In the genomic region with DNA sequence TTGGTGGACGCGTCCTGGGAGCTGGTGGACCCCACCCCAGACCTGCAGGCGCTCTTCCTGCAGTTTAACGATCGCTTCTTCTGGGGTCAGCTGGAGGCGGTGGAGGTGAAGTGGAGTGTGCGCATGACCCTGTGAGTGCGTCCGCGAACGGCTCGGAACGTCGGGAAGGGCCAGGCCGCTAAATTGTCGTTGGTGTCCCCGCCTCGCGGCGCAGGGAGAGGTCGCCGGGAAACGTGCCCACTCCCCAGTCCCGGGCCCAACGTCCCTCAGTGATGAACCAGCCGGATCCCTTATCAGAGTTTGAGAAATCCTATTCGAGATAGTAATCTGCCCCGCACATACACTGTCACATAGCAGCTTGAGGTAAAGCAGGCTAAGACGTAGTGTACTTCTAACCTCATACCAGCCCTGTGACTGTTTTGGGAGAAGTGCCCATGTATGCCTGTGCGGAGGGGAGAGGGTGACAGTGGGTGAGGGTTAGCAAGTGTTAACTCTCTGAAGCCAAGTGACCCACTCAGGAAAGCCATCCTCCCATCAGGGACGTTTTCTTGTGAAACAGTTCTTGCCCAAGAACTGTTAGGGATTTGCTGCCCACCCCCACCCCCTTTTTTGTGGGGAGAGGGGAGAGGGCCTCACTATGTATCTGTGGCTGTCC, we compare ENCODE assay signal across 8 mouse cellular contexts. TPM values are rescaled to one million over a fixed set of nuclear protein-coding genes. Genes with fewer than 3 reads are reported as not detected.
DNase-seq lines count a peak whose midpoint lies in the region; ATAC-seq and TF ChIP-seq lines count a peak whose summit lies in the region.

No protein-coding gene starts in this region.

- no peak for TF ChIP-seq EP300 in heart, adult 2 months (IDR thresholded peaks at IDR 0.05; ENCODE audit: insufficient read depth, low read depth, low read length)

- intact Hi-C loops in heart, adult 2 months (cut with DNase I): loop anchor here (5.0 kb wide), 1 partner anchor 114 kb away; a partner anchor contains a TSS

- TF ChIP-seq POLR2A in heart, adult 2 months (IDR thresholded peaks at IDR 0.05; ENCODE audit: insufficient read depth, low read depth, low read length): no peak

- no peak for ATAC-seq in embryonic facial prominence, embryonic 15.5 days (ENCODE audit: insufficient number of reproducible peaks, low FRiP score, low TSS enrichment, low read depth)
- no peak for ATAC-seq in limb, embryonic 13.5 days (ENCODE audit: low FRiP score, low read depth)
- ATAC-seq in stomach, embryonic 14.5 days (ENCODE audit: insufficient number of reproducible peaks, insufficient read depth, low FRiP score, low read depth): no peak

- H3K79me2 ChIP-seq in heart, adult 2 months (replicated peaks; ENCODE audit: control insufficient read depth, insufficient read depth, low read length): peaks cover 1% of the 10 kb centered on the region

- H3K4me2 ChIP-seq in embryonic facial prominence, embryonic 15.5 days (replicated peaks): peak overlapping the region; percentile 93
- peak overlapping the region; percentile 94 for H3K4me2 ChIP-seq in limb, embryonic 13.5 days (replicated peaks)
- H3K4me2 ChIP-seq in stomach, embryonic 14.5 days (replicated peaks; ENCODE audit: low read depth, low read length): peak overlapping the region; percentile 86

- DNase-seq in heart, adult 2 months: peak in 1 of 2 experiments; percentile 31
- DNase-seq in heart, adult 8-10 months (ENCODE audit: low spot score): no peak
- DNase-seq in 416B (ENCODE audit: low read depth): peak; percentile 22
- no peak for DNase-seq in left cerebral cortex, adult 9 months (ENCODE audit: low spot score in 2 of 2)
- no peak for DNase-seq in urinary bladder, postnatal 14 days (ENCODE audit: low spot score)

- peaks cover 15% of the 10 kb centered on the region for H3K4me1 ChIP-seq in heart, adult 2 months (ENCODE audit: control insufficient read depth, insufficient read depth, low read length)
- H3K4me1 ChIP-seq in embryonic facial prominence, embryonic 15.5 days: peaks cover 25% of the 10 kb centered on the region
- H3K4me1 ChIP-seq in limb, embryonic 13.5 days: peaks cover 21% of the 10 kb centered on the region
- peaks cover 20% of the 10 kb centered on the region for H3K4me1 ChIP-seq in stomach, embryonic 14.5 days (ENCODE audit: control insufficient read depth, insufficient read depth, low read length)

- H3K27me3 ChIP-seq in heart, adult 2 months (ENCODE audit: control insufficient read depth, insufficient read depth, low read length): no peaks in the 10 kb centered on the region
- H3K27me3 ChIP-seq in embryonic facial prominence, embryonic 15.5 days: no peaks in the 10 kb centered on the region
- no peaks in the 10 kb centered on the region for H3K27me3 ChIP-seq in limb, embryonic 13.5 days
- H3K27me3 ChIP-seq in stomach, embryonic 14.5 days (ENCODE audit: control insufficient read depth, insufficient read depth, low read length): no peaks in the 10 kb centered on the region

- peaks cover 13% of the 10 kb centered on the region for H3K36me3 ChIP-seq in heart, adult 2 months (ENCODE audit: control insufficient read depth, insufficient read depth, low read length)
- H3K36me3 ChIP-seq in embryonic facial prominence, embryonic 15.5 days: peaks cover 55% of the 10 kb centered on the region
- H3K36me3 ChIP-seq in limb, embryonic 13.5 days: peaks cover 62% of the 10 kb centered on the region
- peaks cover 49% of the 10 kb centered on the region for H3K36me3 ChIP-seq in stomach, embryonic 14.5 days (ENCODE audit: control insufficient read depth, insufficient read depth, low read length)

- H3K9ac ChIP-seq in heart, adult 2 months (ENCODE audit: low read depth, low read length): peak overlapping the region; percentile 83
- peak overlapping the region; percentile 88 for H3K9ac ChIP-seq in embryonic facial prominence, embryonic 15.5 days
- H3K9ac ChIP-seq in limb, embryonic 13.5 days: peak overlapping the region; percentile 92
- H3K9ac ChIP-seq in stomach, embryonic 14.5 days (replicated peaks; ENCODE audit: low read depth, low read length): peak overlapping the region; percentile 73

- no peaks in the 10 kb centered on the region for H3K9me3 ChIP-seq in embryonic facial prominence, embryonic 15.5 days (replicated peaks)
- H3K9me3 ChIP-seq in limb, embryonic 13.5 days: no peaks in the 10 kb centered on the region
- no peaks in the 10 kb centered on the region for H3K9me3 ChIP-seq in stomach, embryonic 14.5 days (ENCODE audit: control insufficient read depth, low read depth, low read length)

- H3K27ac ChIP-seq in heart, adult 2 months: peak overlapping the region; percentile 95
- H3K27ac ChIP-seq in embryonic facial prominence, embryonic 15.5 days (replicated peaks): 0 out of 2 replicates have a peak overlapping the region, but pooled peaks have one; percentile 67
- H3K27ac ChIP-seq in limb, embryonic 13.5 days: peak overlapping the region; percentile 65
- peak overlapping the region; percentile 63; the same call in 1 of the 2 replicates for H3K27ac ChIP-seq in stomach, embryonic 14.5 days (ENCODE audit: low read length)

- H3K4me3 ChIP-seq in heart, adult 2 months: peak overlapping the region; percentile 83
- peak overlapping the region; percentile 96 for H3K4me3 ChIP-seq in embryonic facial prominence, embryonic 15.5 days (replicated peaks)
- peak overlapping the region; percentile 97 for H3K4me3 ChIP-seq in limb, embryonic 13.5 days
- H3K4me3 ChIP-seq in stomach, embryonic 14.5 days (ENCODE audit: low read depth, low read length): peak overlapping the region; percentile 90

- 2% methylated on average over 31 of the region's 31 CpGs for WGBS in heart, adult 2 months
- 6% methylated on average over 31 of the region's 31 CpGs for WGBS in embryonic facial prominence, embryonic 15.5 days
- WGBS in limb, embryonic 13.5 days: 5% methylated on average over 31 of the region's 31 CpGs
- WGBS in stomach, embryonic 14.5 days: 4% methylated on average over 31 of the region's 31 CpGs

- TF ChIP-seq CTCF in heart, adult 2 months (IDR thresholded peaks at IDR 0.05): no peak

RNA-seq across cellular contexts. Expression of a gene that starts 0.7 kb away (rescaled TPM):
- 10 to 100 TPM; 10.3 TPM for total RNA-seq in heart, adult 2 months (2021)
- 8.3 and 13.7 TPM in 2 replicates for polyA plus RNA-seq in heart, adult 2 months (2012; rRNA removed)
- 10 to 100 TPM; 11.0 to 13.7 (median 12.3) TPM for total RNA-seq in heart, adult 8-10 months (2022)
- 12.4 and 12.6 TPM in 2 replicates for polyA plus RNA-seq in embryonic facial prominence, embryonic 15.5 days (2015; fragmentation: Nextera tagmentation; extraction: Ambion mirVana)
- polyA plus RNA-seq in limb, embryonic 13.5 days (2015; fragmentation: Nextera tagmentation; extraction: Ambion mirVana): 9.1 and 9.3 TPM in 2 replicates
- 6.9 and 9.1 TPM in 2 replicates for polyA plus RNA-seq in stomach, embryonic 14.5 days (2014; fragmentation: Nextera tagmentation; extraction: Ambion mirVana)

RNA-seq across cellular contexts. Expression of a gene that starts 0.9 kb away (rescaled TPM):
- 10 to 100 TPM; 18.8 to 20.2 TPM for total RNA-seq in heart, adult 2 months (2021)
- 6.8 and 9.7 TPM in 2 replicates for polyA plus RNA-seq in heart, adult 2 months (2012; rRNA removed)
- 10 to 100 TPM; 18.5 to 22.5 (median 19.7) TPM for total RNA-seq in heart, adult 8-10 months (2022)
- polyA plus RNA-seq in embryonic facial prominence, embryonic 15.5 days (2015; fragmentation: Nextera tagmentation; extraction: Ambion mirVana): 8.9 and 9.5 TPM in 2 replicates
- polyA plus RNA-seq in limb, embryonic 13.5 days (2015; fragmentation: Nextera tagmentation; extraction: Ambion mirVana): 8.4 and 8.5 TPM in 2 replicates
- 7.8 and 8.9 TPM in 2 replicates for polyA plus RNA-seq in stomach, embryonic 14.5 days (2014; fragmentation: Nextera tagmentation; extraction: Ambion mirVana)

RNA-seq across cellular contexts. Expression of a gene that starts 35.5 kb away (rescaled TPM):
- 10 to 100 TPM; 47.3 to 51.7 TPM for total RNA-seq in heart, adult 2 months (2021)
- polyA plus RNA-seq in heart, adult 2 months (2012; rRNA removed): 28.9 and 46.7 TPM in 2 replicates
- 10 to 100 TPM; 47.3 to 56.0 (median 50.9) TPM for total RNA-seq in heart, adult 8-10 months (2022)
- polyA plus RNA-seq in embryonic facial prominence, embryonic 15.5 days (2015; fragmentation: Nextera tagmentation; extraction: Ambion mirVana): 41.8 and 42.4 TPM in 2 replicates
- polyA plus RNA-seq in limb, embryonic 13.5 days (2015; fragmentation: Nextera tagmentation; extraction: Ambion mirVana): 52.7 and 53.9 TPM in 2 replicates
- polyA plus RNA-seq in stomach, embryonic 14.5 days (2014; fragmentation: Nextera tagmentation; extraction: Ambion mirVana): 43.7 and 44.0 TPM in 2 replicates

RNA-seq across cellular contexts. Expression of a gene that starts 35.5 kb away (rescaled TPM):
- 100 to 1,000 TPM; 169 to 189 TPM for total RNA-seq in heart, adult 2 months (2021)
- 199 and 263 TPM in 2 replicates for polyA plus RNA-seq in heart, adult 2 months (2012; rRNA removed)
- 100 to 1,000 TPM; 184 to 202 (median 188) TPM for total RNA-seq in heart, adult 8-10 months (2022)
- polyA plus RNA-seq in embryonic facial prominence, embryonic 15.5 days (2015; fragmentation: Nextera tagmentation; extraction: Ambion mirVana): 85.8 and 87.1 TPM in 2 replicates
- polyA plus RNA-seq in limb, embryonic 13.5 days (2015; fragmentation: Nextera tagmentation; extraction: Ambion mirVana): 97.6 and 99.6 TPM in 2 replicates
- 92.8 and 98.0 TPM in 2 replicates for polyA plus RNA-seq in stomach, embryonic 14.5 days (2014; fragmentation: Nextera tagmentation; extraction: Ambion mirVana)

RNA-seq across cellular contexts. Expression of a gene that starts 50.7 kb away (rescaled TPM):
- 100 to 1,000 TPM; 331 to 374 TPM for total RNA-seq in heart, adult 2 months (2021)
- polyA plus RNA-seq in heart, adult 2 months (2012; rRNA removed): 146 and 227 TPM in 2 replicates
- 100 to 1,000 TPM; 328 to 381 (median 357) TPM for total RNA-seq in heart, adult 8-10 months (2022)
- 13.6 and 15.6 TPM in 2 replicates for polyA plus RNA-seq in embryonic facial prominence, embryonic 15.5 days (2015; fragmentation: Nextera tagmentation; extraction: Ambion mirVana)
- 11.9 and 13.5 TPM in 2 replicates for polyA plus RNA-seq in limb, embryonic 13.5 days (2015; fragmentation: Nextera tagmentation; extraction: Ambion mirVana)
- 20.1 and 21.8 TPM in 2 replicates for polyA plus RNA-seq in stomach, embryonic 14.5 days (2014; fragmentation: Nextera tagmentation; extraction: Ambion mirVana)
